Mouse (Mus musculus) ES-E14 (cell line): Measurements from ENCODE around the gene Fgf7. TPM values are rescaled to one million over a fixed set of nuclear protein-coding genes. Genes with fewer than 3 reads are reported as not detected.

Source experiments
- DNase-seq: peaks from one replicate; pipeline ENCODE4 v3.0.0-alpha.2; 2013; ENCODE audit warnings: low read depth, low spot score
- H3K27ac ChIP-seq: 2 replicates; pipeline ENCODE4 v1.5.1; 2012; ENCODE audit warnings: low read depth, mild to moderate bottlenecking, low read length, moderate library complexity, mixed read lengths; ENCODE audit not compliant: poor library complexity, insufficient read depth, severe bottlenecking
- H3K36me3 ChIP-seq: 2 replicates; pipeline ENCODE4 v1.6.1; 2012; ENCODE audit warnings: mild to moderate bottlenecking, low read length, moderate library complexity, mixed read lengths; ENCODE audit not compliant: control insufficient read depth, poor library complexity, insufficient read depth, severe bottlenecking
- H3K4me1 ChIP-seq, 2 experiments: fragments of 150-350 bp in 1 of 2; sonication (generic) in 1 of 2; 2 replicates each; pipeline ENCODE4 v1.6.1; 2012; ENCODE audit warnings: low read length in 2 of 2, mild to moderate bottlenecking in 1 of 2, mixed read lengths in 1 of 2; ENCODE audit not compliant: control insufficient read depth in 2 of 2, insufficient read depth in 2 of 2, poor library complexity in 1 of 2
- H3K4me3 ChIP-seq, 2 experiments: fragments of 150-350 bp in 1 of 2; sonication (generic) in 1 of 2; 2 replicates each; pipeline ENCODE4 v1.5.1; 2012; ENCODE audit warnings: low read length in 2 of 2, low read depth in 1 of 2, mild to moderate bottlenecking in 1 of 2, mixed read lengths in 1 of 2; ENCODE audit not compliant: insufficient read depth in 1 of 2, poor library complexity in 1 of 2, severe bottlenecking in 1 of 2
- H3K9ac ChIP-seq: 2 replicates; pipeline ENCODE4 v1.6.1; 2012; ENCODE audit warnings: low read depth, mild to moderate bottlenecking, low read length, mixed read lengths; ENCODE audit not compliant: poor library complexity, insufficient read depth, severe bottlenecking
- H3K9me3 ChIP-seq: fragments of 150-350 bp; sonication (generic); 2 replicates; pipeline ENCODE4 v1.6.1; 2012; ENCODE audit warnings: low read depth, mild to moderate bottlenecking, low read length; ENCODE audit not compliant: control insufficient read depth, insufficient read depth
- CHD2 ChIP-seq: IDR thresholded peaks from 2 replicates; pipeline ENCODE4 v1.6.1; 2014; ENCODE audit warnings: mild to moderate bottlenecking, low read depth, low read length, inconsistent platforms
- HCFC1 ChIP-seq: IDR thresholded peaks from 2 replicates; pipeline ENCODE4 v1.6.1; 2012; ENCODE audit warnings: low read length, inconsistent platforms, borderline replicate concordance; ENCODE audit not compliant: insufficient read depth
- MAFK ChIP-seq: IDR thresholded peaks from 2 replicates; pipeline ENCODE4 v1.6.1; 2014; ENCODE audit warnings: mild to moderate bottlenecking, low read depth, low read length, inconsistent platforms; ENCODE audit not compliant: insufficient read depth
- ZC3H11A ChIP-seq: IDR thresholded peaks from 2 replicates; pipeline ENCODE4 v1.6.1; 2012; ENCODE audit warnings: low read depth, mild to moderate bottlenecking, inconsistent platforms, low read length, borderline replicate concordance
- ZNF384 ChIP-seq: IDR thresholded peaks from 2 replicates; pipeline ENCODE4 v1.6.1; 2012; ENCODE audit warnings: low read depth, low read length, inconsistent platforms
- in situ Hi-C, 2 experiments: fragments of 600-800 bp; cut with MboI; formaldehyde crosslinking; loops; one replicate each; pipeline ENCODE4 v1.15.1; 2025; ENCODE audit warnings: low sequenced_read_pairs in 2 of 2, inconsistent platforms in 1 of 2; ENCODE audit not compliant: unreplicated experiment in 2 of 2
- total RNA-seq: library from RNA; depleted of rRNA; stranded (reverse); fragments of 300-350 nt; gene quantifications from 2 replicates; pipeline ENCODE4 v1.2.3, GENCODE M21; 2012

Gene Fgf7
- total RNA-seq, 1 experiment = 0.09 TPM

GRCm38 (mm10) chr2:126036121-126036520, 1.7 kb downstream of the Fgf7 start:
- H3K4me1 ChIP-seq = no peaks in the 10 kb centered on the region
- H3K36me3 ChIP-seq = no peaks in the 10 kb centered on the region
- H3K9ac ChIP-seq = no peak overlapping the region
- H3K4me3 ChIP-seq = no peak overlapping the region
- no peak overlapping the region for H3K27ac ChIP-seq
- in situ Hi-C loops = no loop called here
- no peaks in the 10 kb centered on the region for H3K9me3 ChIP-seq
- DNase-seq = no peak
- no peak for TF ChIP-seq CHD2
- TF ChIP-seq ZC3H11A = no peak
- no peak for TF ChIP-seq MAFK
- no peak for TF ChIP-seq HCFC1
- TF ChIP-seq ZNF384 = no peak

DNA sequence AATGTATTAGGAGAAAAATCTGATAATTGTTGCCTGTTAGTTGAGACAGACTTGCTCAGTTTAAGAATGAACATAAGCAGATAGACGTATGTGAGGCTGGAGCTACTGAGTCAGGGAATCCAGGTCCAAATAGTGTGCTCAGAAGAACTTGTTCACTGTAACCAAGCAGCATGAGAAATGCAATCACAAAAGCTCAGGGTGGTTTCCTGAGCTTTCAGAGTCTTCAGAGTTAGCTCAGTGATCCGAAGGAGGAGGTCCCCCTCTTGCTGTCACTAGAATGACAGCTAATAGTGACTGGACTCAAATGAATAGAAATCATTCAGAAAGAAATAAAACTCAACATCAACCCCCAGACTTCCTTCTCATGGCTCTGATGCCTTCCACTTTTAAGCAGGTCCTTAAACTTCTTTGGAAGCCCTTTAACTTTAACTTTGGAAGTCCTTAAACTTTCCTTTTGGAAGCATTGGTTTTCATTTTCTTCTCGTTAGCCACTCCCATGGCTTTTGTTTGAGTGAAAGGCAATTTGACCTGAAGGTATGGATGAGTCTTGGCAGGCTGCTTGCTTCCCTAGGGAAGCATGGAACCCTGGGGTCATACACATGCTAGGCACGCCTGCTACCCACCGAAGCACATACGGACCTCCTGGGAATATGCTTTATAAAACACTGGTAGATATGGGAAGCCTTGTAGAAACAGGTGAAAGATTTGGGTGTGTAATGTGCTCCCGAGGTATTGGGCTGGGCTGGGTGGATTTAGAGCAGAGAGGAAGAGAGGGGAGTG, 4.0 kb downstream of the Fgf7 start:
- in situ Hi-C loops = no loop called here
- H3K27ac ChIP-seq = no peak overlapping the region

DNA sequence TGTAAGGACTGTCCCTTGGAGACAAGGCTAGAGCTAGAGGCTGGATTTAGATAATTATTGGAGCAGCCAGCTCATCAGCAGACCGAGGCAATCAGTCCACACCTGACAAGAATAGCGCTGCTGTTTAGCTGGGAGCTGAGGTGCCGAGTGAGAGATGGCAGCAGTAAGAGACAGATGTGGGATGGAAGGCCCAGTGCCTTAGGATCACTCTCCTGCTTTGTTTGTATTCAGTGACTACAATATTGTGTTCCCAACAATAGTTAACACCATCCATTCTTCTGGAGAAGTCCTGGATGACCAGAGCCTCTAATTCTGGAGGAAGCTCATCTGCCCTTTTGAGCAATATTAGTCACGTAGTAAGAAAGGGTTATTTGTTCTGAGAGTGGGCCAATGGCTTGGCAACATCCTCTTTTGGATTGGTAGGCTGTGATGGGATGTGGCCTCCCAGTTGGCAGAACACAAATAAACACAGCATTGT, 5.0 kb downstream of the Fgf7 start:
- Histone ChIP-seq H3K9me3 (no peaks in the 10 kb centered on the region), H3K9ac (no peak overlapping the region), H3K27ac (no peak overlapping the region), H3K4me1 (no peaks in the 10 kb centered on the region), H3K4me3 (no peak overlapping the region), H3K36me3 (no peaks in the 10 kb centered on the region)
- TF ChIP-seq CHD2 = no peak
- TF ChIP-seq MAFK = no peak
- no peak for TF ChIP-seq ZNF384
- TF ChIP-seq ZC3H11A = no peak
- TF ChIP-seq HCFC1 = no peak
- no peak for DNase-seq
- in situ Hi-C loops = no loop called here

More for the DNA sequence above, 4.0 kb downstream of the Fgf7 start:
- TF ChIP-seq ZNF384 (no peak), ZC3H11A (no peak), HCFC1 (no peak), CHD2 (no peak), MAFK (no peak)
- H3K4me3 ChIP-seq = no peak overlapping the region
- H3K4me1 ChIP-seq = no peaks in the 10 kb centered on the region
- DNase-seq = no peak
- no peaks in the 10 kb centered on the region for H3K9me3 ChIP-seq
- H3K36me3 ChIP-seq = no peaks in the 10 kb centered on the region
- H3K9ac ChIP-seq = no peak overlapping the region

- in situ Hi-C loops = no loop called here
- no peak overlapping the region for H3K9ac ChIP-seq
- no peak overlapping the region for H3K4me3 ChIP-seq
- no peak for DNase-seq
- TF ChIP-seq MAFK = no peak
- no peak for TF ChIP-seq HCFC1
- no peak for TF ChIP-seq ZNF384
- TF ChIP-seq CHD2 = no peak
- no peak for TF ChIP-seq ZC3H11A
- no peaks in the 10 kb centered on the region for H3K36me3 ChIP-seq
- H3K4me1 ChIP-seq = no peaks in the 10 kb centered on the region
- no peaks in the 10 kb centered on the region for H3K9me3 ChIP-seq
- H3K27ac ChIP-seq = no peak overlapping the region
Measured at GRCm38 (mm10) chr2:126040651-126041050, 6.2 kb downstream of the Fgf7 start.

- Histone ChIP-seq H3K36me3 (no peaks in the 10 kb centered on the region), H3K27ac (no peak overlapping the region), H3K4me1 (no peaks in the 10 kb centered on the region), H3K4me3 (no peak overlapping the region), H3K9ac (no peak overlapping the region), H3K9me3 (no peaks in the 10 kb centered on the region)
- TF ChIP-seq ZC3H11A = no peak
- TF ChIP-seq ZNF384 = no peak
- no peak for TF ChIP-seq HCFC1
- TF ChIP-seq CHD2 = no peak
- no peak for TF ChIP-seq MAFK
- DNase-seq = no peak
- in situ Hi-C loops = no loop called here
Measured at GRCm38 (mm10) chr2:126041237-126041636, 6.8 kb downstream of the Fgf7 start.
